Mouse (Mus musculus) heart, adult 2 months (tissue): Measurements from ENCODE around the gene Zfp423. TPM values are rescaled to one million over a fixed set of nuclear protein-coding genes. Genes with fewer than 3 reads are reported as not detected.

Experiments used
- DNase-seq, 2 experiments: peaks; one replicate each; pipeline ENCODE4 v3.0.0; 2021
- H3K27ac ChIP-seq: fragments of 200-600 bp; 2 replicates; pipeline ENCODE4 v1.8.1; 2022
- H3K27me3 ChIP-seq: fragments of 200-500 bp; 2 replicates; pipeline ENCODE4 v1.6.1; 2012; ENCODE audit warnings: mild to moderate bottlenecking, low read length, inconsistent platforms, mixed read lengths; ENCODE audit not compliant: control insufficient read depth, insufficient read depth
- H3K36me3 ChIP-seq: fragments of 200-500 bp; 2 replicates; pipeline ENCODE4 v1.6.1; 2012; ENCODE audit warnings: low read length, inconsistent platforms; ENCODE audit not compliant: control insufficient read depth, insufficient read depth
- H3K4me1 ChIP-seq: fragments of 200-500 bp; 2 replicates; pipeline ENCODE4 v1.6.1; 2011; ENCODE audit warnings: low read length; ENCODE audit not compliant: control insufficient read depth, insufficient read depth
- H3K4me3 ChIP-seq: fragments of 200-600 bp; 2 replicates; pipeline ENCODE4 v1.8.1; 2022
- H3K79me2 ChIP-seq: fragments of 200-500 bp; replicated peaks from 2 replicates; pipeline ENCODE4 v1.6.1; 2012; ENCODE audit warnings: mild to moderate bottlenecking, inconsistent platforms, low read length, moderate library complexity, mixed read lengths; ENCODE audit not compliant: control insufficient read depth, insufficient read depth
- H3K9ac ChIP-seq: fragments of 200-500 bp; 2 replicates; pipeline ENCODE4 v1.6.1; 2012; ENCODE audit warnings: low read depth, mild to moderate bottlenecking, control low read depth, inconsistent platforms, low read length, mixed read lengths
- CTCF ChIP-seq: fragments of 200-600 bp; IDR thresholded peaks from 2 replicates; pipeline ENCODE4 v1.8.1; 2022; ENCODE audit warnings: antibody characterized with exemption, mild to moderate bottlenecking, moderate library complexity
- EP300 ChIP-seq: fragments of 200-500 bp; IDR thresholded peaks from 2 replicates; pipeline ENCODE4 v1.6.1; 2011; ENCODE audit warnings: low read depth, low read length, control low read depth; ENCODE audit not compliant: insufficient read depth
- POLR2A ChIP-seq: fragments of 200-500 bp; IDR thresholded peaks from 2 replicates; pipeline ENCODE4 v1.6.1; 2011; ENCODE audit warnings: mild to moderate bottlenecking, low read depth, low read length, control low read depth; ENCODE audit not compliant: insufficient read depth
- WGBS: fragments of 180-500 bp; shearing (Covaris S2); methylation state at CpG from one replicate; pipeline ENCODE4 v1.1.7; 2018; 5-methylcytosine and 5-hydroxymethylcytosine counted together
- intact Hi-C: fragments of 180-260 bp; cut with DNase I; formaldehyde crosslinking; loops from one replicate; pipeline ENCODE4 v1.15.1; 2025
- polyA plus RNA-seq: library from polyadenylated mRNA; depleted of rRNA; stranded (reverse); fragments of >200 nt; gene quantifications from 2 replicates; pipeline ENCODE4 v1.2.3, GENCODE M21; 2012
- total RNA-seq, 2 experiments: library from RNA; stranded (reverse); gene quantifications; 2 replicates each; pipeline ENCODE4 v1.2.3; 2021

The Zfp423 gene
- total and polyA plus RNA-seq, 3 experiments: 4.3 to 5.3 (median 4.8) TPM

DNA sequence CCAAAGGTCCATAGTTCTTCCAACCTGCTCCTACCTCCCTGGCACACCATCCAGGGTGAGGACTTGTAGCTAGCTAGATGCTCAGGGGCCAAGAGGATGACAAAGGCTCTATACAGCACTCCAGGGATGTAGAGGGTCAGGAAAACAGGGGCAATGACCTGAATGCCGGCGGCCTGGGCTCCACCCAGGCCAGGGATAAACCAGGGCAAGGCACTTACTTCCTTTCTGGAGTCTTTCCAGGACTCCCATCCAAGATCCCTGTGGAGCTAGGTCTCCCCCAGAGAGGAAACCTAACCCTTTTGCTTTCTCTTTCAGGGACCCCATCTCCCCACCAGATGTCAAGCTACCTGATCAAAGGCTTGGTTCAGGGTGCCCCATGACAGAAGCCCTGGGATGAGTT is 30.5 kb downstream of the Zfp423 start:
- Histone ChIP-seq H3K4me1 (peaks cover 18% of the 10 kb centered on the region), H3K27me3 (no peaks in the 10 kb centered on the region), H3K79me2 (no peaks in the 10 kb centered on the region), H3K4me3 (no peak overlapping the region), H3K27ac (peak overlapping the region; percentile 68), H3K9ac (no peak overlapping the region), H3K36me3 (no peaks in the 10 kb centered on the region)
- DNase-seq: peak in 1 of 2 experiments; percentile 52
- TF ChIP-seq CTCF: no peak
- TF ChIP-seq EP300: no peak
- TF ChIP-seq POLR2A: no peak
- 37% methylated on average over 2 of the region's 2 CpGs for WGBS
- intact Hi-C loops: loop anchor here (1.0 to 5.0 kb wide), 2 partner anchors 29 to 37 kb away; no protein-coding TSS in a partner anchor

DNA sequence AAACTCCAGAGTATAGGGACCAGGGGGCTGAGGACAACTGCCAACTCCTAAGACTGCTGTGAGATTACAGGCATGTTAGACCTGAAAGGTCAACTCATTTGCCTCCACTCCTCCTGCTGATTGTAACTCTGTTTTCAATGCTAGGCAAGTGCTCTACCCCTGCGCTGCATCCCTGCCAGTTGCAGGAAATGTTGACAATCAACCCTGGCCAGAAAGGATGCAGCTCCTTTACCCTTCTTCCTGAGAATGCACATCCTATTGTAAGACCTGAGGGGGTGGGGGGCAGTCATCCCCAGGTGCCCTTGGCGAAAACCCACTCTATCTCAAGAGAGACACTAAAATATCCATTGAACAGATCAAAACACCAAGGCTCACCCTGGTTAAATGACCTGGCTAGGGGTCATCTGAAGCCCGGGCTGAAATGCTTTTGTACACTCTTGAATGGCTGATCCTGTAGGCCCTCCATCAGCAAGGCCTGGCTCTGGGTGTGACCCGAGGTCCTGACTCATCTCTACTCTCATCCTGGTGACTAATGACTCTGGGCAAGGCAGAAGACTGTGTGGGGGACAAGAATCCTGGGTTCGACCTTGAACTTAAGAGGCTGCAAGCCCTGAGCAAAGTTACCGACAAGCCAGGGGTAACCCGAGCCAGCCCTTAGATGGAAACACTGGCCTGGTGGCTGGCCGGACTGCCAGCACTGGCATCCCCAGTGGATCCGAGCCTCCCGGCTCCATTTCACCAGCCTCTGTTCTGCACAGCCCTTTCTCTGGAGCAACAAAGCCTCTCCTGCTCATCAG is 32.2 kb downstream of the Zfp423 start:
- 63% methylated on average over 10 of the region's 10 CpGs for WGBS
- Histone ChIP-seq H3K27ac (peak overlapping the region; percentile 45), H3K79me2 (no peaks in the 10 kb centered on the region), H3K27me3 (no peaks in the 10 kb centered on the region), H3K4me3 (no peak overlapping the region), H3K36me3 (no peaks in the 10 kb centered on the region), H3K4me1 (peaks cover 14% of the 10 kb centered on the region), H3K9ac (no peak overlapping the region)
- TF ChIP-seq CTCF (no peak), POLR2A (no peak), EP300 (no peak)
- DNase-seq: no peak
- intact Hi-C loops: loop anchor here (5.0 kb wide), 1 partner anchor 35 kb away; no protein-coding TSS in a partner anchor

DNA sequence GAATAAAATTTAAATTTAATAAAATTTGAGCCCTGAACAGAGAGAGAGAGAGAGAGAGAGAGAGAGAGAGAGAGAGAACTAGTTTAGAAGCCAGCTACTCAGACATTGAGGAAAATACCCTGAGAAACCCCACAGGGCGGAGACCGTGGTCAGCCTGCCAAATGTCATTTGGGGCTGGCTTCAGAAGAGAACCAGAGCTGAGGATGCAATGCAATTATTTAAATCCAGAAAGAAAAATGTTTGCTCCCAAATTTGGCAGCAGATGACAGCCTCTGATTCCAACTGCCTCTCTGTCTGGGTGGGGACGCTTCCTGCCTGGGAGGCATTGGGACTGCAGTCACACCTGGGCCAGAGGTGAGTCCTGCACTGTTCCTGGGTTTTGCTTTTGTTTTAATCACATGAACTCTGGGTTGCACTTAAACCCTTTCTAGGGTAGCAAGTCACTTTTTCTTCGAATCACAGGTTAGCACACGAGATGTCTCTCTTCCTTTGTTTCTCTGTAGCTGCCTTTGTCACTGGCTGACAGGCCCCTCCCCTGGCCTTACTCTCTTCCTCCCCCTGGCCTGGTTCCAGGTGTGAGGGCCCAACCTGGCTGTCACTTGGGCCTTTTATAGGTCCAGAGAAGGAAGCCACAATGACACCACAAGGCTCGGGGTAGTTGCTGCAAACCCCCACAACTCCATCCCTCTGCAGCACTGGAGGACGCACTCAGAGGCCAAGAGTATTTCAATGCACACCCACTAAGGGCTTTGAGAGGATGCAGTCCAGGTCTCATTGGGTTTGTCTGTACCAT is 33.1 kb downstream of the Zfp423 start:
- TF ChIP-seq CTCF: no peak
- no peak for TF ChIP-seq EP300
- no peak for TF ChIP-seq POLR2A
- Histone ChIP-seq H3K27ac (peak overlapping the region; percentile 33), H3K27me3 (no peaks in the 10 kb centered on the region), H3K4me1 (peaks cover 14% of the 10 kb centered on the region), H3K9ac (no peak overlapping the region), H3K79me2 (no peaks in the 10 kb centered on the region), H3K36me3 (no peaks in the 10 kb centered on the region), H3K4me3 (no peak overlapping the region)
- peak in 1 of 2 experiments; percentile 23 for DNase-seq
- 57% methylated on average over 7 of the region's 7 CpGs for WGBS
- intact Hi-C loops: loop anchor here (5.0 kb wide), 1 partner anchor 34 kb away; no protein-coding TSS in a partner anchor

DNA sequence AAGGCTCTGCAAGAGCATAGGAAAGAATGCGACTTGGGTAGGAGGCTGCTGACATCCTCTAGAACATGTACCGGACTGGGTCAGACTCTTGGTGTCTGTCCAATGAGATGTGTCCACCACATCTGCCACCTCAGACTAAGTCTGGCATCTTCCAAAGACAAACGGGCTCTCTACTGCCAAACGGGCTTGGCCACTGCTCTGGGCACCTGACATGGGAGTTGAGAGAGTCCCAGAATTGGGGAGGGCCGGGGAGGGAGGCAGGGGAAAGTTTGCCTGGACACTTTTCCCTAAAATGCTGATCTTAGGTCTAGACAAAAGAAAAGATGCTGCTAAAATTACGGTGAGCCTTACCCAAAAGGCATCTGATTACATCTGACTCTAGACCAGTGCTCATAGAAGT is 36.5 kb downstream of the Zfp423 start:
- 72% methylated on average over 6 of the region's 6 CpGs for WGBS
- intact Hi-C loops: no loop called here
- no peaks in the 10 kb centered on the region for H3K36me3 ChIP-seq
- H3K27me3 ChIP-seq: no peaks in the 10 kb centered on the region
- H3K4me1 ChIP-seq: peaks cover 5% of the 10 kb centered on the region
- no peak overlapping the region for H3K4me3 ChIP-seq
- DNase-seq: no peak
- TF ChIP-seq EP300: no peak
- no peak for TF ChIP-seq CTCF
- no peak for TF ChIP-seq POLR2A
- no peaks in the 10 kb centered on the region for H3K79me2 ChIP-seq
- H3K9ac ChIP-seq: no peak overlapping the region
- H3K27ac ChIP-seq: no peak overlapping the region

DNA sequence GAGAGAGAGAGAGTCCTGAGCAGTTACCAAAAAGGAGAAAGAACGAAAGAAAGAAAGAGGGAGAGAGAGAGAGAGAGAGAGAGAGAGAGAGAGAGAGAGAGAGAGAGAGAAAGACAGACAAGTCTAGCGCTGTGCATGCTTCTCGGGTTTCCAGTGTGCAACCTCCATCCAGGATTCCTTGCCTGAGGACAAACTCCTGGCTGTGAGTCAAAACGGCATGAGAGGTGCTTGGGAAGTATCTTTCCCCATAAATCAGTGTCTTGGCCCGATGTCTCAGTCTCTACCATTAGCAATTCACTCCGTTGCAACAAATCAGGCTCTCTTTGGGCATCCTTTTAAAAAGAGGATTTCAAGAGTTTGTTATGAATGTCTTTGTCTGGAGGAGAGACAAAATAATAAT is 36.9 kb downstream of the Zfp423 start:
- Histone ChIP-seq H3K4me1 (peaks cover 4% of the 10 kb centered on the region), H3K36me3 (no peaks in the 10 kb centered on the region), H3K27me3 (no peaks in the 10 kb centered on the region), H3K9ac (no peak overlapping the region), H3K4me3 (no peak overlapping the region), H3K79me2 (no peaks in the 10 kb centered on the region), H3K27ac (no peak overlapping the region)
- TF ChIP-seq CTCF: no peak
- no peak for TF ChIP-seq POLR2A
- TF ChIP-seq EP300: no peak
- intact Hi-C loops: no loop called here
- 76% methylated on average over 6 of the region's 6 CpGs for WGBS
- no peak for DNase-seq

DNA sequence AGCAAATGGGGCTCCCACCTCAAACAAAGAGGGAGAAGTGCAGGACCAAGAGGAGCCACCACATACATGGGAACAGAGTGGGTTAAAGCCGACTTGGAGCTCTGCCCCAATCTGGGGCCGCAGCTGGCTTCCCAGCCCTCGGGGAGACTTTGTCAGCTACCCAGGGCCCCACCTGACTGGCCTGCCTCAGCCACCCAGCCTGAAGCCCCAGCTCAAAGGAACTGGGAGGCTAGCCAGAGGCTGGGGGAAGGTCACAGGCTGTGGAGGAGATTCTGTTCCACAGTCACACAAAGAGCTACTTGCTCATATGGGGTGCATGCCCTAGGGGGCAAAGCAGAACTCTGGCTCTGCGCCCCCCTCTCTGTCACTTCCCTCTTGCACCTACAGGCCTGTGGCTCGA is 41.4 kb downstream of the Zfp423 start:
- intact Hi-C loops: no loop called here
- H3K9ac ChIP-seq: no peak overlapping the region
- DNase-seq: no peak
- H3K27ac ChIP-seq: no peak overlapping the region
- no peaks in the 10 kb centered on the region for H3K36me3 ChIP-seq
- 49% methylated on average over 5 of the region's 5 CpGs for WGBS
- peaks cover 13% of the 10 kb centered on the region for H3K4me1 ChIP-seq
- TF ChIP-seq POLR2A: no peak
- no peak for TF ChIP-seq EP300
- TF ChIP-seq CTCF: no peak
- no peaks in the 10 kb centered on the region for H3K79me2 ChIP-seq
- H3K27me3 ChIP-seq: no peaks in the 10 kb centered on the region
- H3K4me3 ChIP-seq: no peak overlapping the region
